Mouse (Mus musculus) G1E (cell line): ENCODE measurements around the gene Acss2. TPM values are rescaled to one million over a fixed set of nuclear protein-coding genes. Genes with fewer than 3 reads are reported as not detected.

Experiments used
- ATAC-seq: 2 replicates; pipeline ENCODE4 v1.8.0; 2016; ENCODE audit warnings: mild to moderate bottlenecking; ENCODE audit not compliant: insufficient number of reproducible peaks, poor library complexity, low FRiP score, severe bottlenecking; ENCODE audit errors: extremely low read depth
- DNase-seq: peaks from one replicate; pipeline ENCODE4 v3.0.0; 2012; ENCODE audit warnings: low spot score
- H3K27me3 ChIP-seq: 2 replicates; pipeline ENCODE4 v1.6.1; 2012; ENCODE audit warnings: mild to moderate bottlenecking, low read length, inconsistent platforms; ENCODE audit not compliant: insufficient read depth
- H3K36me3 ChIP-seq: replicated peaks from 2 replicates; pipeline ENCODE3; 2012; ENCODE audit warnings: mild to moderate bottlenecking, inconsistent platforms
- H3K4me1 ChIP-seq: 2 replicates; pipeline ENCODE4 v1.6.1; 2012; ENCODE audit warnings: low read depth, low read length, inconsistent platforms, mixed read lengths; ENCODE audit not compliant: insufficient read depth
- H3K4me3 ChIP-seq: 2 replicates; pipeline ENCODE4 v1.5.1; 2012; ENCODE audit warnings: low read depth, mild to moderate bottlenecking, inconsistent platforms, low read length, moderate library complexity, mixed read lengths
- H3K9me3 ChIP-seq: replicated peaks from 2 replicates; pipeline ENCODE4 v1.6.1; 2012; ENCODE audit warnings: inconsistent platforms
- CTCF ChIP-seq: IDR thresholded peaks from 2 replicates; pipeline ENCODE4 v1.5.1; 2012; ENCODE audit warnings: low read depth, low read length, inconsistent platforms, mixed read lengths
- GATA1 ChIP-seq: IDR thresholded peaks from 2 replicates; pipeline ENCODE4 v1.6.1; 2012; ENCODE audit warnings: borderline replicate concordance, low read length, inconsistent platforms, mixed read lengths
- GATA2 ChIP-seq: IDR thresholded peaks from 2 replicates; pipeline ENCODE4 v1.6.1; 2012; ENCODE audit warnings: low read depth, low read length, inconsistent platforms, borderline replicate concordance
- POLR2AphosphoS5 ChIP-seq: IDR thresholded peaks from 2 replicates; pipeline ENCODE4 v1.6.1; 2012; ENCODE audit warnings: low read depth, low read length, inconsistent platforms; ENCODE audit not compliant: insufficient replicate concordance
- TAL1 ChIP-seq: conservative IDR thresholded peaks from 2 replicates; pipeline ENCODE4 v1.6.1; 2012; ENCODE audit warnings: low read depth, low read length, inconsistent platforms, mixed read lengths
- polyA plus RNA-seq: library from polyadenylated mRNA; stranded (reverse); fragments of >175 nt; gene quantifications from 2 replicates; pipeline ENCODE4 v1.2.3, GENCODE M21; 2012
- total RNA-seq, 2 experiments: library from RNA; stranded (forward) in 1 of 2; stranded (reverse) in 1 of 2; fragments of 200-1000 nt in 1 of 2; fragments of >200 nt in 1 of 2; fragmentation: Nextera tagmentation in 1 of 2; gene quantifications; 2 replicates each; pipeline ENCODE4 v1.2.3; 2014 to 2017

Gene Acss2
- total and polyA plus RNA-seq, 3 experiments = 42.0 to 69.8 (median 66.9) TPM

DNA sequence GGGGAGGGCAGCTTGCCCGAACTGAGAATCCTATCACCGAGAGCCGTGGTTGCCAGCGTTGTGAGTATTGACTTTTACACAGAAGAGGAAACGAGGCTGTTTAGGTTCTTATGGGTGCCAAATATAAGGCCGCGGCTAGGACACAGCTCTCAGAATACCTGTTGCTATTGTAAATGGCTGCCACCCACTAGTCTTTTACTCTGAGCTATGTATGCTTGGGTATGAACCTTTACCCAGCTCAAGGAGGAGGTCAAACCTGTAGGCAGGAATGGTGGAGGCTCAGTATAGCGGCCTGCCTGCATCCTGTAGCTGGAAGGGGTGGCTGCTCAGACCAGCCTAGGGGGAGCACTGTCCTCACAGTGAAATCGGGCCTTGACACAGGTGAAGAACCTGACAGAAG, 110.4 kb downstream of the Acss2 start:
- peaks cover 23% of the 10 kb centered on the region for H3K4me1 ChIP-seq
- no peak for ATAC-seq
- no peak overlapping the region for H3K4me3 ChIP-seq
- DNase-seq = no peak
- TF ChIP-seq TAL1 (no peak), GATA2 (no peak), GATA1 (no peak), CTCF (no peak), POLR2AphosphoS5 (no peak)
- no peaks in the 10 kb centered on the region for H3K9me3 ChIP-seq
- H3K36me3 ChIP-seq = peaks cover 30% of the 10 kb centered on the region
- H3K27me3 ChIP-seq = peaks cover 25% of the 10 kb centered on the region; the same call in 1 of the 2 replicates

DNA sequence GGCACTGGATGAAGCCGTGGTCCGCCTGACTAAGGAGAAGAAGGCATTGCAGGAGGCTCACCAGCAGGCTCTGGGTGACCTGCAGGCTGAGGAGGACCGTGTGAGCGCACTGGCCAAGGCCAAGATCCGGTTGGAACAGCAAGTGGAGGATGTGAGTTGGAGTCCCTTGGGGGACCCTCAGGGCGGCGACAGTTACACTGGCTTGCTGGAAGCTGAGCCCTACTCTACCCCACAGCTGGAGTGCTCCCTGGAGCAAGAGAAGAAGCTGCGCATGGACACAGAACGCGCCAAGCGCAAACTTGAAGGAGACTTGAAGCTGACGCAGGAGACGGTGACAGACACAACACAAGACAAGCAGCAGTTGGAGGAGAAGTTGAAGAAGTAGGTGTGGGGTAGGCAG, 110.8 kb downstream of the Acss2 start:
- TF ChIP-seq CTCF (no peak), TAL1 (no peak), GATA2 (no peak), POLR2AphosphoS5 (no peak)
- ATAC-seq (no peak), DNase-seq (no peak)
- H3K27me3 ChIP-seq = peaks cover 25% of the 10 kb centered on the region; the same call in 1 of the 2 replicates
- H3K9me3 ChIP-seq = no peaks in the 10 kb centered on the region
- H3K4me3 ChIP-seq = 0 out of 2 replicates have a peak overlapping the region, but pooled peaks have one; percentile 69
- H3K4me1 ChIP-seq = peaks cover 22% of the 10 kb centered on the region
- peaks cover 34% of the 10 kb centered on the region for H3K36me3 ChIP-seq

DNA sequence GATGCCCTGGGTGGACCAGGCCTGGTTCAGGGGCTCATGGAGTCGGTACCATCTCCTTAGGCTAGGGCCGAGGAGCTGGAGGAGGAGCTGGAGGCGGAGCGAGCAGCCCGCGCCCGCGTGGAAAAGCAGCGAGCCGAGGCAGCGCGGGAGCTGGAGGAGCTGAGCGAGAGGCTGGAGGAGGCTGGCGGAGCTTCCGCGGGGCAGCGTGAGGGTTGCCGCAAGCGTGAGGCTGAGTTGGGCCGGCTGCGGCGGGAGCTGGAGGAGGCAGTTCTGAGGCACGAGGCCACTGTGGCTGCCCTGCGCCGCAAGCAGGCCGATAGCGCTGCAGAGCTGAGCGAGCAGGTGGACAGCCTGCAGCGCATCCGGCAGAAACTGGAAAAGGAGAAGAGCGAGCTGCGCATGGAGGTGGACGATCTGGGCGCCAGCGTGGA, 111.5 kb downstream of the Acss2 start:
- Histone ChIP-seq H3K36me3 (peaks cover 42% of the 10 kb centered on the region), H3K27me3 (peaks cover 25% of the 10 kb centered on the region; the same call in 1 of the 2 replicates), H3K9me3 (no peaks in the 10 kb centered on the region), H3K4me1 (peaks cover 21% of the 10 kb centered on the region), H3K4me3 (peak overlapping the region; percentile 69; the same call in 1 of the 2 replicates)
- ATAC-seq = no peak
- TF ChIP-seq POLR2AphosphoS5 = no peak
- TF ChIP-seq GATA2 = no peak
- TF ChIP-seq CTCF = no peak
- no peak for TF ChIP-seq GATA1
- no peak for TF ChIP-seq TAL1
- peak; percentile 56 for DNase-seq

DNA sequence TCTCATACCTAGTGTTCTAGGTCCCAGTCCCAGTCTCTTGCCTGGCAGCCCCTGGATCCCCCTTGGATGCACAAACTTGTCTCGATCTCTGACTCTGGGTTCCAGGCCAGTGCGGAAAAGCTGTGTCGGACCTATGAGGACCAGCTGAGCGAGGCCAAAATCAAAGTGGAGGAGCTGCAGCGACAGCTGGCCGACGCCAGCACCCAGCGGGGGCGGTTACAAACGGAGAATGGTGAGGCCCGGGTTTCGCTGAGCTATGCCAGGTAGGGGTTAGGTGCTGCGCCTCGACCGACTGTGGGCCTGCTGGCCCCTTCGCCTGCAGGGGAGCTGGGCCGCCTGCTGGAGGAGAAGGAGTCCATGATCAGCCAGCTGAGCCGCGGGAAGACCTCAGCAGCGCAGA, 112.4 kb downstream of the Acss2 start:
- peaks cover 14% of the 10 kb centered on the region for H3K4me1 ChIP-seq
- H3K9me3 ChIP-seq = no peaks in the 10 kb centered on the region
- no peak for DNase-seq
- ATAC-seq = no peak
- peaks cover 51% of the 10 kb centered on the region for H3K36me3 ChIP-seq
- H3K27me3 ChIP-seq = peaks cover 25% of the 10 kb centered on the region; the same call in 1 of the 2 replicates
- no peak for TF ChIP-seq GATA2
- TF ChIP-seq CTCF = no peak
- TF ChIP-seq TAL1 = no peak
- TF ChIP-seq POLR2AphosphoS5 = no peak
- no peak for TF ChIP-seq GATA1
- H3K4me3 ChIP-seq = no peak overlapping the region

DNA sequence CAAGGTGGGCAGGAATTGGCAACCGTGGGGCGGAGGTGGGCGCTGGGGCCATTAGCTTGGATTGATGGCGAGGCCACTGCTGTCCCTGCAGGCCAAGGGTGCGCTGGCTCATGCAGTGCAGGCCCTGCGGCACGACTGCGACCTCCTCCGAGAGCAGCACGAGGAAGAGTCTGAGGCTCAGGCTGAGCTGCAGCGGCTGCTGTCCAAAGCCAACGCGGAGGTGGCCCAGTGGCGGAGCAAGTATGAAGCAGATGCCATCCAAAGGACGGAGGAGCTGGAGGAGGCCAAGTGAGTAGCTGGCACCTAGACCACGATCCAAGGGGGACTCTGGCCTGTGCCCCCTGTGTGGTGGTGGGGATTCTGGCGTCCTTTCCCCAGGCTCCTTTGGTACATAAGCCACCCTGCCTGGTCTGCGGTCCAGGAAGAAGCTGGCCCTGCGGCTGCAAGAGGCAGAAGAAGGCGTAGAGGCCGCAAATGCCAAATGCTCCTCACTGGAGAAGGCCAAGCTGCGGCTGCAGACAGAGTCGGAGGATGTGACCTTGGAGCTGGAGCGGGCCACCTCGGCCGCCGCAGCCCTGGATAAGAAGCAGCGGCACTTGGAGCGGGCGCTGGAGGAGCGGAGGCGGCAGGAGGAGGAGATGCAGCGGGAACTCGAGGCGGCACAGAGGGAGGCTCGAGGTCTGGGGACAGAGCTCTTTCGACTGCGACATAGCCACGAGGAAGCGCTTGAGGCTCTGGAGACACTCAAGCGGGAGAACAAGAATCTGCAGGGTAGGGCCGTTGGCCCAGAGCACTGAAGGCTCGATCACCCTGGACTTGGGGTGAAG, 113.1 kb downstream of the Acss2 start:
- TF ChIP-seq GATA1 (no peak), TAL1 (no peak), GATA2 (no peak), CTCF (no peak), POLR2AphosphoS5 (no peak)
- no peaks in the 10 kb centered on the region for H3K9me3 ChIP-seq
- H3K4me3 ChIP-seq = no peak overlapping the region
- peaks cover 14% of the 10 kb centered on the region for H3K4me1 ChIP-seq
- DNase-seq (no peak), ATAC-seq (no peak)
- H3K36me3 ChIP-seq = peaks cover 57% of the 10 kb centered on the region
- peaks cover 19% of the 10 kb centered on the region; the same call in 1 of the 2 replicates for H3K27me3 ChIP-seq

DNA sequence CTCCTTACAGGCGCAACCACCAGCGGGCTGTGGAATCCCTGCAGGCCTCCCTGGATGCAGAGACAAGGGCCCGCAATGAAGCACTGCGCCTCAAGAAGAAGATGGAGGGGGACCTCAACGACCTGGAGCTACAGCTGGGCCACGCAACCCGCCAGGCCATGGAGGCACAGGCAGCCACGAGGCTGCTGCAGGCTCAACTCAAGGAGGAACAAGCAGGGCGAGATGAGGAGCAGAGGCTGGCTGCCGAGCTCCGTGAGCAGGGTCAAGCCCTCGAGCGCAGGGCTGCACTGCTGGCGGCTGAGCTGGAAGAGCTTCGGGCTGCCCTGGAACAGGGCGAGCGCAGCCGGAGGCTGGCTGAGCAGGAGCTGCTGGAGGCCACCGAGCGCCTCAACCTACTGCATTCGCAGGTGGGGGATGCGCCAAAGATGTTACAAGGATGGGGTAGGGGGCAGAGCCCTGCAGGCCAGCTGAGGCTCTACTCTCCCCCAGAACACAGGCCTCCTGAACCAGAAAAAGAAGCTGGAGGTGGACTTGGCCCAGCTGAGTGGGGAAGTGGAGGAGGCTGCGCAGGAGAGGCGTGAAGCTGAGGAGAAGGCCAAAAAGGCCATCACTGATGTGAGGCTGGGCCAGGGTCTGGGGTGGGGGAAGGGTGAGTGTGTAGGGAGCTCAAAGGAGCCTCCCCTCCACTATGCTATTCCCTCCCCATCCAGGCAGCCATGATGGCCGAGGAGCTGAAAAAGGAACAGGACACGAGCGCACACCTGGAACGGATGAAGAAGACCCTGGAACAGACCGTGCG, 114.6 kb downstream of the Acss2 start:
- TF ChIP-seq TAL1 (no peak), POLR2AphosphoS5 (no peak), CTCF (no peak), GATA2 (no peak), GATA1 (no peak)
- H3K4me3 ChIP-seq = no peak overlapping the region
- H3K27me3 ChIP-seq = peaks cover 17% of the 10 kb centered on the region; the same call in 1 of the 2 replicates
- no peaks in the 10 kb centered on the region for H3K9me3 ChIP-seq
- no peak for DNase-seq
- H3K36me3 ChIP-seq = peaks cover 72% of the 10 kb centered on the region
- no peak for ATAC-seq
- peaks cover 9% of the 10 kb centered on the region for H3K4me1 ChIP-seq
